Mouse (Mus musculus) inflammation-experienced regulatory T-cells, adult 6 months (primary cell): ENCODE measurements around the gene Prkab1. TPM values are rescaled to one million over a fixed set of nuclear protein-coding genes. Genes with fewer than 3 reads are reported as not detected.

ENCODE experiments used
- ATAC-seq: one replicate; pipeline ENCODE4 v1.8.0; 2017
- polyA plus RNA-seq, 3 experiments: library from polyadenylated mRNA; unstranded; fragments of 100-300 nt; shearing (Covaris generic); gene quantifications; one replicate each; pipeline ENCODE4 v1.2.1; 2017

Prkab1 gene
- polyA plus RNA-seq, 3 experiments from 2014 or later, result 41.7 to 44.3 (median 43.6) TPM

DNA sequence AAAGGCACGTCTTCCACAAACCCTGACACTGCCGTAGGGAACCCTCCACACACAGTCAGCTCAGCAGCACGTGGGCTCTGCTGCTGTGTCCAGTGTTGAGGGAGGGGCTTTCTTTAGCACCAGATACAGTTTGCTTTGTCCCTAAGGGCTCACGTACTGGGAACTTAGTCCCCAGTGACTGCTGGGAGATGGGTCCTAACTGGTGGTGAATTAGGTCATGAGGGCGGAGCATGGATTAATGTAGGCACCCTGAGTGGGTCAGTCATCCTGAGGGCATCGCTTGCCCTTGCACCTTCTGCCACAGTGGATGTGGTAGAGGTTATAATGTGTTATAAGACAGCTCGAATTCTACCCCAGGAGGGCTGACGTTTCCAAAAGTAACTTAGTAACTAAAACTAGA, 6.9 kb downstream of the Prkab1 start:
- no peak for ATAC-seq

DNA sequence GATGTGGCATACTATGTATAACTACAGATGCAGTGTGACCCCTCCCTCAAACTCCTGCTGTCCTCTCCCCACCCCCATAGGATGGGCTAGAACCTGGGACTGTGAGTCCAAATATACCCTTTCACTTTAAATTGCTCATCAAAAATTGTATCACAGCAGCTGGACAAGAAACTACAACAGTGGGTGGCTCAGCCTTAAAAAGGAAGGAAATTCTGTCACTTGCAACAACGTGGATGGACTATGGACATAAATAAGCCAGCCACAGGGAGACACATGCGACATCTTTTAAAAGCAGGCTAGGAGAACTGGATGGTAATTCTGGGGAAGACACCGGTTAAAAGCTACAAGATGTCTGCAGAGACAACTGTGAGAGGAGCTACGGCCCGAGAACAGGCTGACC, 7.8 kb downstream of the Prkab1 start:
- ATAC-seq, result no peak

DNA sequence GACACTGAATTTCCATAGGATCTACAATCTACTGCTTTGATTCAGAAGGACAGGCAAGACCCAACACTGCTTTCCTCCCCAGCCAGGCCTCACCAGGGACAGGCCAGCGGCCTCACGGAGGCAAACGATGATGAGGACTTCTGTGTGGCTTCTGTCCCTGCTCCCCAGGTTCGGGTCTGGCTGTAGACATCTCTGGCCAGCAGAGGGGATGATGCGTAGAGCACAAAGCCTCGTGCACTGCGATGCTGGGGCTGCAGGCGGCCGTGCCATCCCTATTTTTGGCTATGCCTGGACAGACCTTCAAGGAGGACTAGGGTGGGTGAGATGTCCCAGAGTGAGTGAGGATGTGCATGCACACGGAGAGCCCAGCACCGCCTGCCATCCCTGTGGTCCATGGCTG, 10.1 kb downstream of the Prkab1 start:
- no peak for ATAC-seq

DNA sequence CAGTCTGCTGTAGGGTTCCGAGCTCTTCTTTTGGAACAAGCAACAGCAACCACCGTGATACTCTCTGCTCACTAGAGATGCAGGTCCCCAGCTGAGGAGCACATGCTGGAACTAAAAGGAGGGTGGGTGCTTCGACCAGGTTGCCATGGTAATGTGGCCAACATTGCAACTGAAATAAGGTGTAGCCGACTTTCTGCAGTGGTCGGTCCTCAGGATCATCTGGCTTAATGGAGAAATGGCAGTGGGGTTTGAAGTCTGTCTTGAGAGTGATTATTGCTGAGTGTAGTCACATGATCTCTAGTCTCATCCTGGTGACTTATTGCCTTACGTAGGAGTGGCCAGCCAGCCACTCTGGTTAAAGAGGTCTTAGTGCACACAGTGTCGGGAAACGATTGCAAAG, 10.5 kb downstream of the Prkab1 start:
- ATAC-seq, result no peak

DNA sequence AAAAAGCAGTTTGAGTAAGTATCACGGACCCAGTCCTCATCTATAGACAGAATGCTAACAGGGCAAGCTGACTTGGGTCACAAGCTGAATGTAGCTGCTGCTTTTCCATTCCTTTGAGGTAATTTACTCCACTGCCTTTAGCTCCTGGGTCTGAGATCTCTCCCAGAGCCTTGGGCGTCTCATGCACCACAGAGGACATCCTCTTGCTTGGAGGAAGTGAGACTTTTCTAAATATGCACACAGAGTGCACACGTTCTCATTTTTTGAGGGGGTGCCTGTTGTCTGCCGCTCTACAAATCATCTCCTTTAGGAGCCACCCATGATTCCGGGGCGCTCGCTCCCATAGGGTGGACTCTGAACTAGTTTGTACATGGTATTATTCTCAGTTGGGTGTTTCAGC, 11.8 kb downstream of the Prkab1 start:
- ATAC-seq, result no peak

DNA sequence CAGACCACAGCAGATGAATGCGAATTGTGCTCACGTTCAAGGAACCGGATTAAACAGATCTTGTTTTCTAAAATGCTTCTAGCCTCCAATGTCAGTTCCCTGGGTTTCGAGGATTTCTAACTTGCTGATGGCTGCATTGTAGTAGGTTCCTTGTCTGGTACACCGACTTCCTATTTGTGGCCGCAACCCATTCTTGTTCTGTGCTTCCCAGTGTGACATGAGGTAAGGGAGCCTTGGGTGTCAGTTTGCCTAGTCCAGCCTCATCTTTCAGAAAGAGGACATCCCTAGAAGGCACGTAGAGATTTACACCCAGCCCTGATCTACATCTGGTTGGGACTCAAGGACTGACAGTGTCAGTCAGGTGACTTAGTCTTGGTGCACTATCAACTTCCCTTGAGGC, 12.6 kb downstream of the Prkab1 start:
- ATAC-seq, result no peak

DNA sequence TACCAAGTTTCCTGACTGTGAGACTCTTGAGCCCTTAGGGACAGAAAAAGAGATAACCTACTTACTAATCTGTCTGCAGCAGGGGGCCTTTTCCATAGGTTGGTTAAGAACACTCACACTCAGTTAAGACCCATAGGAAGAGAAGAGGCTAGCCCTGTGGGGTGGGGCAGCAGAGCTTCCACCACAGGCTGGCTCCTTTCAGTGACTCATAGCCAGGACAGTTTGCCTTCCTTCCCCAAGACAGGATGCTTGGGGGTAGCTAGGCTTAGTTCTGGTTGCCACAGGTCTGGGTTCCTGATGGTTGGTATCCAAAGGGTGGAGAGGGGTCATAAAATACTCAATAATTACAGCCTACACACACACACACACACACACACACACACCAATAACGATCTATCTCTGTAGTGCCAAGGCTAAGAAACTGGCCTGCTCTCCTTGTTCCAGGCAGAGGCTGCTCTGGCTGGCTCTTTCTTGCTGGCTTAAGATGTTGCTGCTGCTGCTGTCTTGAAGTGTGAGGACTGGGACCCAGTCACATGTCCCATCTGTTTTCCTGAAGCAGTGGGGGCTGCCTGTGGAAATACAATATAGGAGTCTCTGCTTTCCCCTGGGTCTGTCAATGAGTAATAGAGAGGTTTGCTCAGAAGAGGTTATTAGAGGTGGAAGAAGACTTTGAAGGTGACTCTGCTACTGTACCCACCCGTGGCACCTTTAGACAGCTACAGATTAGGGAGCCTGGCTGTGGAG, 14.3 kb downstream of the Prkab1 start:
- no peak for ATAC-seq

DNA sequence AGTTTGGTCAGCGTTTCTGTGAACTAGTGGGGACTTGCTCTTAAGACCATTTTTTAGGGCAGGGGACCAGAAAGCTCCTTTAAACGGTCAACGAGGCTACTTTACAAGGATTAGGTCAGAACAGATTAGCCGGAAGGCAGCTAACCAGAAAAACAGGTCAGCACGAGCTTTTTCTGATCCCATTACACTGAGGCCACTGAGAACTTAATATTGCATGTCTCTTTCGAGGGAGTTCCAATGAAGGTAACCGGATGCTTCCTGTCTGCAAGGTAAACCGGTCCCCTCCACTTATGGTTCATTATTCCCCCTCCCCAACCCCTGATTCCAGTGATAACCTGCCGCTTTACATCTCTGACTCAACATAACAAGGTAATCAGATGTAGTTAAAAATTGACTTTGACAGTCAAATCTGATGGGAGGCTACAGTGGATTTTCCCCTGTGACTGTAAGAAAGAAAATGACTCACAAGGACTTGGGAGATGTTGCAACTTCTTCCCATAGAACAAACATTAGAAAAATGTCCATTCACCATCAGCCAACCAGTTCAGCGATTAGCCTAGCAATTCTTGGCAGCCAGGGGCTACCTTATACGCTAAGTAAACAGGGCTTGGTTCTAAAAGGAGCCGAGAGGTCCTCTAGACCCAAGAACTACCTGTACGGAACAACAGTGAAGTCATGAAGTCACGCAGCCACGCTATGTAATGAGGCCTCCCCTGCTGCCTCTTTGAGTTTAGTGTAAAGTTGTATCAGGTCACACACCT, 15.0 kb downstream of the Prkab1 start:
- no peak for ATAC-seq

DNA sequence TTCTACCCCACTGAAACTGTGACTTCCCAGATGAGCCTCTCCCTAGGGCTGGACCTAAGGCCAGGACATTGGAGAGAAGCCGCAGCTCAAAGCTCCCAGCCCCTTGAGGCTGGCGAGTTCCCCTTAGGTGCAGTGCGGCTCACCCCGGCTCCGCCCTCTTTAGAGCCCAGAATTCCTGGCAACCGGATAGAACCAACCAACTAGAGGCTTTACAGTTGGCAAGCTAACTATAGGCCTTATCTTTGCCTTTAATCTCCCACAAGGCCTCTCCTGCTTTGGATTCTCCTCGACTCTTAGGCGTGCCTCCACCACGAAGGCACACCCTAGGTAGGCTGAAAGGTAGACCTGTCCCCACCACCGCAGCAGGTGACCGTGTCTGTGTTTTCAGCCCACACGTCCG, 16.6 kb downstream of the Prkab1 start:
- ATAC-seq, result no peak

DNA sequence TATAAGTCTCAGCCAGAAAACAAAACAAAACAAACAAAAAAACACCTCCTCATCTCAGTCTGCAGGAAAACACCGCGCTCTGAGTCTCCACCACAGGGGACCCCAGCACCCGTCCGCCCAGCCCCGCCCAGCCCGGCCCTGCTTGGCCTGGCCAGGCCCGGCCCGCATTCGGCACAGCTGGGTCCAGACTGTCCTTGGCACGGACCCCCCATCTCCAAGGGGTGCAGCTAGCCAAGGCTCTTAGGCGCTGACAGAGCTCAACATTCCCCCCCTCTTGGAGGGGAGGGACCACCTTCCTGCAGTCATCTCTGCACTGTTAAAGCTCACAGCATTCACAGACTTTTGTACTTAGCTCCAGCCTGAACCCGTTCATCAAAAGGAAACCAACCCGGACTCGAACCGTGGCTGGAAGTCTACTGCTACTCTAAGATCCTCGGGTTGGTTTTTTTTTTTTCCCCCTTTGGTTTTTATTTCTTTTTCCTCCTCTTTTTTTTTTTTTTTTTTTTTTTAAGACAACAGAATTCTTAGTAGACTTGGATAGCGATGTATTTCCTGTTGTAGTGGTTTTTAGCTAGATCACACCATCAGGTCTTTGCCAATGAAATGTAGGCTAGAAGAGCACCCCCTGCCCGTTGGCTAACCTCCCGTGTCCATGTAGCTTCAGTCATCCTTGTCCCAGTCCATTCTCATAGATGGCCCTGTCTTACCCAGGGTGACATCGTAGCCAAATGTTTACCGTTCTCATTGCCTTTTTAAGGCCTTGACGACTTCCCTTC, 17.8 kb downstream of the Prkab1 start:
- ATAC-seq, result no peak

DNA sequence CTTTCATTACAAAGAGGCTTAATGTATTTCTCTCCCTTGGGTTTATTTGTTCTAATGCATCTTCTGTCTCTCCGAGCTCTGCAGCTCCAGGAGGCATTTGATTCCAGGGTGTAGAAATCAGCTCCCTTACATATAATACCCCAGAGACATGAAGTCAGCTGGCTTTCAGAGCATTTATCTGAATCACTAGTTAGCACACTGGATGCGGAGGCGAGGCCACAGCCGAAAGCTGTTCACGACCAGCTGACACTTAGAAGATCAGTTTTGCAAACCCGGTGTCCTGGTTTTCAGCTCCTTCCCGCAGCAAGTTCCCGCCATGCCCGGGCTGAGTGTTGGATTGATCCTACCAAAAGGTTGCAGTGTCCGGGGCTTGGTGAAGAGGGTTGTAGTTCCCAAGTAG, 20.0 kb downstream of the Prkab1 start:
- no peak for ATAC-seq

DNA sequence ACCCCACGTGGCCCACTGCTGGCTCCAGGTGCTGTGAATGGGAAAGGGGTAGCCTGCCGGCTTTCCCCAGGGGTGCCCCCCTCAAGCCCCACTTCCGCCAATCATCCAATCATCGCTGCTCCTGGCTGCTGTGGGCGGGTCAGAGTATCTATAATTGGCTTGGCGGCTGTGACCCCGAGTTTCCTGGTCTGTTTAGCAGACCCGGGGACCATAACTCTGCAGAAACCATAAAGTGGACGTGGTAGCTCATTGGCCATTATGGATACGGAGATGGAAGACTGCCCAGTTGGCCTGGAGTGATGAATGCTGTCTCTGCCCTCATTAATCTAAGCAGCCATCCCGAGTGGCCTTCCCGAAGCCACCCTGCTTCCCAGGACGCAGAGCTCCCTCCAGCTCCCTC, 20.5 kb downstream of the Prkab1 start:
- no peak for ATAC-seq

DNA sequence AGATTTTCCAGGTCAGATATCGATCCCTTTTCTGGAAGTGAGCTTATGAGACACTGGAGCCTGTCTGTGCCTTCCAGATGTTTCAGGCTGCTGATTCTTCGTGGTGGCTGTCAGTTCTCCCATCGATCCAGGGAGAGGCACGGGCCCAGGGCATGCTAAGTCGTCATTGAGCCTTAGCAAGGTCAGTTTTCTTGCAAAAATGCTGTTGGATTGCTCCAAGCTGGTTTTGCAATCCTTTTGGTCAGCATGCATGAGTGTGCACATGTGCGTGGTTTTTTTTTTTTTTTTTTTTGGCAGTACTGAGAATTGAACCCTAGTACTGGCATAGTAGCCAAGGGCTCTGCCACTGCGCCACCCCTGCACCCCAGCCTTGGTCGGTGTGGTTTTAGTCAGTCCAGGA, 21.2 kb downstream of the Prkab1 start:
- no peak for ATAC-seq

DNA sequence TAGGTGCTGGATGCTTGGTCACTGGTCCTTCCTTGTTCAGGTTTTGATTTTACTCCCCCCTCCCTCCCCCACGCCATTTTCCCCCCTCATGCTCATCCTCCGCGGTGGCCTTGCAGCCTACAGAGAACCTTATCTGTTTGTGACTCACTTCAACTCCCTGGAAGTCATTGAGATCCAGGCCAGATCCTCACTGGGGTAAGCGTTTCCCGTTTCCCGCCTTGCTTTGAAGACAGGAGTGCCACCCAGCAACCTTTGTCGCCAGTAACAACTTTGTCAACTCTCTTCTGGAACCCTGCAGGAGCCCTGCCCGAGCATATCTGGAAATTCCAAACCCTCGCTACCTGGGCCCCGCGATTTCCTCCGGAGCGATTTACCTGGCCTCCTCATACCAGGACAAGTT, 26.9 kb downstream of the Prkab1 start:
- no peak for ATAC-seq

DNA sequence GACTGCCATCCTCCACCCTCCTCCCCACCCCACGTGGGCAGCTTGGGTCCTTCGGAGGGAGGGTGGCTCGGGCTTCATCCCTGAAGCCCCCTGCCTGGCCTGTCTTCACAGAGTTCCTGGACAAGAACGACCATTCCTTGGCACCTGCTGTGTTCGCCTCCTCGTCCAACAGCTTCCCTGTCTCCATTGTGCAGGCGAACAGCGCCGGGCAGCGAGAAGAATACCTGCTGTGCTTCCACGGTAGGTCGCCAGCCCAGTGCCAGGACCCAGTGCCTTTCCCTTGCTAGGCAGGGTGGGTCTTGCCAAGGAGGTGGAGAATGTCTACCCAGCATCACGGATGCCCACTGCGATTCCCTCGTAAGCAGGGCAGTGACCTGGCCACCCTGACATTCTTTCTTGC, 30.2 kb downstream of the Prkab1 start:
- ATAC-seq, result no peak

DNA sequence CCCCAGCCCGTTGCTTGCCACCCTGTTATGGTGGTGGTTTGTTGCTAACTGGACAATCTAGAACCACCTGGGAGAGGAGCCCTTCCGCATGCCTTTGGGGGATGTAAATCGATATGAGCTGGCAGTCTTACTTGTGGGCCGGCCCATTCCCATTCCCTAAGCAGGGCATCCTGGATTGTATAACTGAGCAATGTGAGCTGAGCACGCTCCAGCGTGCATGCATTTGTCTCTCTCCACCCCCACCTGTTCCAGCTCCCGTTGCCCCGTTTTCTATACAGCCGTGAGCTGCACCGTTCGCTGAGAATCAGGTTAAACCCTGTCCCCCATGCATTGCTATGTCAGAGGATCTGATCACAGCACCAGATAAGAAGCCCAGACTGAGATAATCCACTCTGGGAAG, 32.6 kb downstream of the Prkab1 start:
- ATAC-seq, result no peak

DNA sequence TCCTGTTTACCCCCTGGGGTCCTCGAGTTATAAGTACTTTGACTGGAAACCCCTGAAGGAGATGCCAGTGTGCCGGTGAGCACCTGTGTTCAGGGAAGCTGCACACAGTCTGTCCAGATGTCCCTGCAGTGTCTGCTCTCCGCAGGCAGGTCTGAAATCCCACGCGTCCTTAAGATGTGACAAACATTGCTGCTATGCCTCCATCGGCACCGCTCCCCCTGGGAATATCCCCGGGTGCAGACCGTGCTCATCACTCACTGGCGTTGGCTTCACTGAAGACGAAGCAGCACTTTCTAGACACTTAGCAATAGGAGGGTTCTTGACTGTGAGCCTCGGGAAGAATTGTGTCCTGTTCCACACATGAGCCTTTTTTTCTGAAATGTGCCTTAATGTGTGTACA, 37.0 kb downstream of the Prkab1 start:
- ATAC-seq, result no peak

DNA sequence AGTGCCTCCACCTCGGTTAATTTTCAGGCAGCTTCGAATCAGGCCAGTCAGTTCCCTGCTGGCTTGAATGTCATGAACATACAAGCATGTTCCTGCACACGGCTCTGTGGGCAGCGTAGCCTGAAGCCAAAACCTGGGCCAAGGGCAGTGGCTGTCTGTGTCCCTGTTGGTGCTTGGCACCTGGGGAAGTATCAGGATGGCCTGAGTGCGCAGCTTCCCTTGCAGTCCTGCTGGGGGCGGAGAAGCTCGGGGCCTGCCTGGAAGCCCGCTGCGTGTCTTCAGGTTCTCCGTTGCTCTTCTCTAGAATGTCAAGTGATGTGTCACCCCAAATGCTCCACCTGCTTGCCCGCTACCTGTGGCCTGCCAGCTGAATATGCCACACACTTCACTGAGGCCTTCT, 39.2 kb downstream of the Prkab1 start:
- no peak for ATAC-seq

DNA sequence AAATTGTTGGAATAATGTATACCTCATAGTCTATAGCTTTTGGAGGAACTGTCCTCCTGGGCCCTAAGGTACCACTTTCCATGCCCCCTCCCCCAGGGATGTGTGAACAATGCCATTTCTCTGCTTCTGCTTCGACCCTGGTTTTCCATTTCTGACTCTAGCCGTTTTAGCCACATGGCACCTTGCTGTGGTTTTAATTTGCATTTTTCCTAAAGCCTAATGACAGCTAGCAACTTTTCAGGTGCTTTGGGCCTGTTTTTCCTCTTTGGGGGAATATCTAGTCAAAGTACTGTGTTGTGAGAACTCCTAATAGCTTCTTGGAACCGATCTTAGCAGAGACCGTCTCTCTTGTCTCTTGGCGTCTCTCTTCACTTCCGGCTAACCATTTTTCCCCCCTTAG, 39.9 kb downstream of the Prkab1 start:
- no peak for ATAC-seq

DNA sequence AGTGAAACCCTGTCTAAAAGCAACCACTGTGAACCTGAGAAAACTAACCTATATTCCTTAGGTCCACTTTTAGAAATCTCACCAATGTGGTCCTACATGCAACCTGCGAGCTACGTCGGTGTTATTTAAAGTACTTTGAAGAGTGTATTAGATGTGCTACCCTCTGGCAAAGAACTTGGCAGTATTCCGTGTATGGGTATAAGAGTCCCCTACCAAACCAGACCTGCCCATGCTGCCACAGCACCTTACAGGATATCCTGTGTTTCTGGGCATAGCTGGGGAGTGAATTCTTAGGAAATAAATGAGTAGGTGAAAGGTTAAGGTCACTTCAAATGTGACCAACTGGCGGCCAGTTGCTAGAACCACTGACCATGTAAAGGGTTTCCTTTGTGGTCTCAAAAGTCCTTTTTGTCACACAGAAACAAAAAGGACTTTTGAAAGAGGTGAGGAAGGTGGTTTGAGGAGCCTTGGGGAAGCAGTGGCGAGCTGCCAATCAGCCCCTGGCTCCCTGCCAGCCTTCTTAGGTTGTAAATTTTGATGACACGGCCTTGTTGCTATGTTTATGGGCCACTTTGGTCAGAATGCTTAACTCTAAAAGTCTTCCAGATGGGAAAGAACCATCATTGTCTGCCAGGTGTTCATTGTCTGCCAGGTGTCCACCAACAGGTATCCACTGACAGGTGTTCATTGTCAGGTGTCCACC, 41.5 kb downstream of the Prkab1 start:
- ATAC-seq, result no peak

DNA sequence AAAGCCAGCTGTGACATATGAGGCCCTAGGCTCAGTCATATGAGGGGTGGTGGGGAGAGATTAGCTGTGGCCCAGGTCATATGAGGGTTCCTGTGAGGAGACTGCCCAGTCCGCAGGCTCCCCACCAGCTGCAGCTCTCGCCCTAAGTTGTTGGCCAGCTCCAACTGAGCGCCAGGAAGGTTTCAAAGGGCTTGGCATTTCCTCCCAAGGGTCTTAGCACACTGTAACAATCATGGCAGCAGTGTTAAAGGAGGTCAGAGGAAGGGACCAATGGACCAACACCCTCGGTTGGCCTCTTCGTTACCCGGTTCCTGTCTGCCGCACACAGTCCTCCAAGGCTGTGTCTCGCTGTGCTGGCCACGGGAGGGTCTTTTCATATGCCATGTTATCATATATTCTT, 43.8 kb downstream of the Prkab1 start:
- no peak for ATAC-seq

DNA sequence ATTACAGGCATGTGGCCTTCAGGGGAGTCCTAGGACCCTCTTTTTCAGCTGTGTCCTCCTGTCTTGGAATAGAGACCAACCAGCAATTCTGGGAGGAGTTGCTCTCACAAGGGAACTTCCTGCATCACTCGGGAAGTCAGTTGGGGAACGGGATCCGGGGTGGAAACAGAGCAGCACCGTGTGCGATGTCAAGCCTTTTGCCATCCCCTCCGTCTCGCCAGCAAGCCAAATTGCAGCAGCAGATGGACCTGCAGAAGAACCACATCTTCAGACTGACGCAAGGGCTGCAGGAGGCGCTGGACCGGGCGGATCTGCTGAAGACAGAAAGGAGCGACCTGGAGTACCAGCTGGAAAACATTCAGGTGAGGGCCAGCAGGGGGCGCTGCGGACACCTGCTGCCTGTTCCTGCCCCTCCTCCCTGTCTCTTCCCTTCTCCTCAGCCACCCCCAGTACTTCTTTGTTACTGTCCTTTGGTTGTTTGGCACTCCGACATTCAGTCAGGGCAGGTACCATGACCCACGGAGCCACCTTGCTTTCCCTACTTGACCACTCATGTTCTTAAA, 45.1 kb downstream of the Prkab1 start:
- ATAC-seq, result no peak

DNA sequence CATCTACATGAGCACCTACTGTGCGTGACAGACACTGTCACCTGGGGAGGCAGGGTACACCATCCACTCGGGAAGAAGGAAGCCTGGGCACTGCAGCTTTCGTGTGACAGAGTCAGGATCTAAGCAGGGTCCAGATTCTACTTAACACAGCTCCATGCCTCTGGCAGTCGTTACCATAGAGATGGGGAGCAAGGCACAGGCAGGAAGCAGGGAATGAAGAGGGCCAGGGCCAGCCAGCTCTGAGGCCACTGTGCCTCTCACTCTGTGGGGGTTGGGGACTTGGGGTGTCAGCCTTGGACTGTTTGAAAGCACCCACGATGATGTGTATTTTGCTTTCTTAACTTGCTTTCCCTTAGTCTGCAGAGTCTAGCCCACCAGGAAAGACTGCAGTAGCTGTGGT, 46.1 kb downstream of the Prkab1 start:
- ATAC-seq, result no peak
